Mouse (Mus musculus): ENCODE measurements around the gene Mrln. TPM values are rescaled to one million over a fixed set of nuclear protein-coding genes. Genes with fewer than 3 reads are reported as not detected.

The Mrln gene
- not detected for total RNA-seq (2021)
- long read RNA-seq, experiment 1, result 0 reads
- long read RNA-seq, experiment 2, result 0 reads

GRCm38 (mm10) chr10:70204505-70205399, at the start of gene Mrln:
Mrln (plus strand) TSS chr10:70204664.
- Histone ChIP-seq H3K4me3 (no peak within 1 kb of the TSS), H3K27ac (no peak within 1 kb of the TSS)
- no peak for TF ChIP-seq CTCF (conservative IDR thresholded peaks at IDR 0.05)
- DNase-seq (ENCODE audit: low spot score in 2 of 2), result no peak

- H3K27ac ChIP-seq, result no peak overlapping the region
- peak; percentile 73 for TF ChIP-seq CTCF (conservative IDR thresholded peaks at IDR 0.05)
- no peak for DNase-seq (ENCODE audit: low spot score in 2 of 2)
These were observed 47.9 kb upstream of the Mrln start for GRCm38 (mm10) chr10:70156431-70157165.

DNA sequence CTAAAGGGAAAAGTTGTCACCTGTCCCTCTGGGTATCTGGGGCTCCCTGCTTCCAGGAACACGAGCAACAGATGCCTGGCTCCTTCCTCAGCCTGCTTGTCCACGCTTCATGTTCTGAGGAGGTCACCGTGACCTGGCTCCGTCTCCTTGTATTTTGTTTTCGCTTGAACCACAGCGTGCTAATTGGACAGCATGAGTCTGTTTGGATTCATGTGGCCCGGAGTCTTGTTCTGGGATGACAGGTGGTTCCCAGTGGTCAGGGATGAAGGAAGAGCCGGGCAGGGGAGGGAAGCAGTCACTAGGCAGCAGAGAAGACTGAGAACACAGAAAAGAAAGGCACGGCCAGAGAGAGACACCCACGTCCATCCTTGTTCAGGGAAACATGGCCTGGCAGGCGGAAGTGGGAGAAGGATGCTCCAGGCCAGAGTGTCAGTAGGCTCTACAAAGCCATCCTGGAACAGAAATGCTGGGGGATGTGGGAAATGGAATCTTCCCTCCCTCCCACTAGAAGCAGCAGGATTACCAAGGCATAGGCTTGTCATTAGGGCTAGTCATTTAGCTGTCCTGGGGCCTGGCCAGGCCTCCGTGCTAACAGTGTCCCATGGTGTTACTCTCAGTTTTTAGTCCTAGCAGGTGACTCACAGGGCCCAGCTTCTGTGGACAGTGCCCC, 44.7 kb upstream of the Mrln start:
- Histone ChIP-seq H3K4me3 (no peak overlapping the region), H3K27ac (peak overlapping the region; percentile 36; the same call in 1 of the 2 replicates)
- TF ChIP-seq CTCF (conservative IDR thresholded peaks at IDR 0.05), result no peak
- DNase-seq (ENCODE audit: low spot score in 2 of 2), result no peak

More at GRCm38 (mm10) chr10:70156431-70157165, 47.9 kb upstream of the Mrln start:
- no peak overlapping the region for H3K4me3 ChIP-seq

- no peak for TF ChIP-seq CTCF (conservative IDR thresholded peaks at IDR 0.05)
- Histone ChIP-seq H3K27ac (no peak overlapping the region), H3K4me3 (no peak overlapping the region)
- no peak for DNase-seq (ENCODE audit: low spot score in 2 of 2)
These were observed 43.7 kb upstream of the Mrln start for GRCm38 (mm10) chr10:70160811-70161210.

DNA sequence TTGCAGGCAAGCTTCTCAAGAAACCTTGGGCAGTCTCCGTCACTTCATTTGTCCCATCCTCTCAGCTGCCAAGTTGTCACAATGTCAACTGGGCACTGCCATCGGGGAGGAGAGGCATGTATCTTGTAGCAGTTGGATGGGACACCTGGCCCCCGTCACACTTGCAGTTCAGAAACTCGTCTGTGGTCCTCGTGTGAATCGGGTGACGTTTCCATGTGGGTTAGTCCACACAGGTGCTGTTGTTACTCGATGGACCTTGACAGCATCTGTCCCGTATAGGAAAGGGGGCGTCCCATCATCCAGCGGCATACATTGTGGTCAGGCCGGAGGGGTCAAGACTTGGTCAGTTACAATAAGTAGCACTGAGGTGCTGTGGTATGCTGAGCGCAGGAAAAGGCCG, 43.0 kb upstream of the Mrln start:
- H3K27ac ChIP-seq, result no peak overlapping the region
- DNase-seq (ENCODE audit: low spot score in 2 of 2), result no peak
- TF ChIP-seq CTCF (conservative IDR thresholded peaks at IDR 0.05), result no peak
- H3K4me3 ChIP-seq, result no peak overlapping the region

- no peak for DNase-seq (ENCODE audit: low spot score in 2 of 2)
- no peak overlapping the region for H3K27ac ChIP-seq
- no peak overlapping the region for H3K4me3 ChIP-seq
- no peak for TF ChIP-seq CTCF (conservative IDR thresholded peaks at IDR 0.05)
These were observed 40.8 kb upstream of the Mrln start for GRCm38 (mm10) chr10:70163681-70164080.

GRCm38 (mm10) chr10:70165877-70166276, 38.6 kb upstream of the Mrln start:
- Histone ChIP-seq H3K4me3 (no peak overlapping the region), H3K27ac (no peak overlapping the region)
- peak; percentile 66 for TF ChIP-seq CTCF (conservative IDR thresholded peaks at IDR 0.05)
- DNase-seq (ENCODE audit: low spot score in 2 of 2), result no peak

- no peak overlapping the region for H3K4me3 ChIP-seq
- no peak for DNase-seq (ENCODE audit: low spot score in 2 of 2)
- TF ChIP-seq CTCF (conservative IDR thresholded peaks at IDR 0.05), result no peak
- no peak overlapping the region for H3K27ac ChIP-seq
These were observed 38.0 kb upstream of the Mrln start for GRCm38 (mm10) chr10:70166427-70166826.

DNA sequence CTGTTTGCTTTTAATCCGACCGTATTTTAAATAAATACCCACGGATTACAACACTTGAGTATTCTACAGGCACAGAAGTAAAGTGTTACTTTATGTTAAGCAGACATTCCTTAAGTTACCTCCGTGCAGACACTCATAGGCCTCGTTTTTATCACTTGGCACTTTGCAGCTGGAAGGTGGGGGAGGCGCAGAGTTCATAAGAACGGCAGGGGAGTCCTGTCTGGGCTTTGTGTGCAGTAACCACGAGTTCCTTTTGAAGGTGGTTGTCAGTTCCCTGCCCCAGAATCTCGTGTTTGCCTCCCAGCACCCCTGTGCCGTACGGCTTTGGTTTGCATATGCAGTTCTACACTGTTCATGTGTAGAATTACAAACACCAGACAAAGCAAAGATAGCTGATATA, 36.8 kb upstream of the Mrln start:
- no peak for TF ChIP-seq CTCF (conservative IDR thresholded peaks at IDR 0.05)
- no peak overlapping the region for H3K4me3 ChIP-seq

DNA sequence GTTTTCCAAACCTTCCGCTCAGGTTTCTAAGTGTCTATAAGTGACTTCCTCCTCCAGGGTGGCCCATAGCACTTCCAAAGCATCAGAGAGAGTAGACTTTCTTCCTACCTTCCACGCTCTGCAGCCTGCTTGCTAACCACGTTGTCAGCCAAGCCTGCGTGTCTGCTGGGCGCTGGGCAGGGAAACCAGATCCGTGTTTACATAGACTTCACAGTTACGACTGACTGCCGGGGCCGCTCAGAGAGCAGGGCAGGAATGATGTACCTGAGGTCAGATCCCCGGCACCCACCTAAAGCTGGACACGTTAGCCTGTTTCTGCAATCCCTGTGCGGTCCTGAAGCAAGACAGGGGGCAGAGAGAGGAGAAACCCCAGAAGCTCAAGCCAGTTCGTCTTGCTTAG, 36.1 kb upstream of the Mrln start:
- no peak for DNase-seq (ENCODE audit: low spot score in 2 of 2)
- Histone ChIP-seq H3K4me3 (no peak overlapping the region), H3K27ac (peak overlapping the region; percentile 71)
- TF ChIP-seq CTCF (conservative IDR thresholded peaks at IDR 0.05), result no peak

More for the DNA sequence above, 36.8 kb upstream of the Mrln start:
- no peak for DNase-seq (ENCODE audit: low spot score in 2 of 2)
- no peak overlapping the region for H3K27ac ChIP-seq

DNA sequence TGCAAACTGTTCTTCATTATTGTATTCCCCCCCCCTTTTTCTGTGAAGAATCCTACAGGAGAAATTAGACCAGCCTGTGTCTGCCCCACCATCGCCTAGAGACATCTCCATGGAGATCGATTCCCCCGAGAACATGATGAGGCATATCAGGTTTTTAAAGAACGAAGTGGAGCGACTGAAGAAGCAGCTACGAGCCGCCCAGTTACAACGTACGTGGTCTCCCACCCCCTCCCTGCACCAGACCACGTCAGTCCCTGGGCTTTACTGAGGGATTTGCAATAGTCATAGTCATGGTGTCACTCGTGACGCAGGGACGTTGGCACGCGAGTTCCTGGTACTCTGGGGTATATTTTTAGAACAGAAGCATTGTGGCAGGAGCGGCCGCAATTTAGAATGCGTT, 35.4 kb upstream of the Mrln start:
- H3K27ac ChIP-seq, result peak overlapping the region; percentile 71; the same call in 1 of the 2 replicates

DNA sequence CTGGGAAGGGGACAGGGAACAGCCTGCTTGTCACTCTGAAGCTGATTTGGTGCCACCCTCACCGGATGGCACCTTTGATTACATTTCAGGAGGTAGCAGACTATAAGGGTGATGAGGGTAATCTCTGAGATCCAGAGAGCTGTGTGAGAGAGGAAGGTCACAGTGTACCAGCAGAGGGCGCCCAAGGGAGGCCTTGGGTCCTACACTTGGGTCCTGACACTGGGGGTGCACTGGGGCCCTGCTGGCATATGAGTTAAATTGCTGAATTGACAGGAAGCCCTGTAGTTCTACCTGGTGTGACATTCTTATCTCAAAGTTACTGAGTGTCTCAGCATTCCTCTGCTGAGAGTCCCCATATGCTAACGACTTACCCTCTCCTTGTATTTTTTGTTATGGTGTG, 31.1 kb upstream of the Mrln start:
- Histone ChIP-seq H3K4me3 (no peak overlapping the region), H3K27ac (no peak overlapping the region)
- DNase-seq (ENCODE audit: low spot score in 2 of 2), result peak; percentile 39 to 70
- peak; percentile 89 for TF ChIP-seq CTCF (conservative IDR thresholded peaks at IDR 0.05)

More for the DNA sequence above, 35.4 kb upstream of the Mrln start:
- H3K4me3 ChIP-seq, result no peak overlapping the region
- TF ChIP-seq CTCF (conservative IDR thresholded peaks at IDR 0.05), result no peak
- peak; percentile 51 to 68 for DNase-seq (ENCODE audit: low spot score in 2 of 2)
